Mouse (Mus musculus): ENCODE results near the gene Crls1.

- TF ChIP-seq CTCF (conservative IDR thresholded peaks at IDR 0.05; ENCODE audit: insufficient read depth, insufficient read length, low read depth, low read length) (peak; percentile 21; the same call in 1 of the 2 replicates), POLR2A (IDR thresholded peaks at IDR 0.05; ENCODE audit: low read depth, low read length) (no peak)
Measured at GRCm38 (mm10) chr2:132815608-132816314, 30.7 kb upstream of the Crls1 start, which contains the start of the genes Trmt6 and Mcm8.

Data from kidney, adult 2 months (tissue).